Mouse (Mus musculus): ENCODE measurements around the gene Pirb. TPM values are rescaled to one million over a fixed set of nuclear protein-coding genes. Genes with fewer than 3 reads are reported as not detected.
"Not testable (repeated sequence)": the region's sequence is repeated elsewhere in the genome, so short reads cannot be mapped to it uniquely, and the experiment has no call there.

The Pirb gene
- polyA plus RNA-seq, 1 experiment from 2014 or later = 0.23 TPM

DNA sequence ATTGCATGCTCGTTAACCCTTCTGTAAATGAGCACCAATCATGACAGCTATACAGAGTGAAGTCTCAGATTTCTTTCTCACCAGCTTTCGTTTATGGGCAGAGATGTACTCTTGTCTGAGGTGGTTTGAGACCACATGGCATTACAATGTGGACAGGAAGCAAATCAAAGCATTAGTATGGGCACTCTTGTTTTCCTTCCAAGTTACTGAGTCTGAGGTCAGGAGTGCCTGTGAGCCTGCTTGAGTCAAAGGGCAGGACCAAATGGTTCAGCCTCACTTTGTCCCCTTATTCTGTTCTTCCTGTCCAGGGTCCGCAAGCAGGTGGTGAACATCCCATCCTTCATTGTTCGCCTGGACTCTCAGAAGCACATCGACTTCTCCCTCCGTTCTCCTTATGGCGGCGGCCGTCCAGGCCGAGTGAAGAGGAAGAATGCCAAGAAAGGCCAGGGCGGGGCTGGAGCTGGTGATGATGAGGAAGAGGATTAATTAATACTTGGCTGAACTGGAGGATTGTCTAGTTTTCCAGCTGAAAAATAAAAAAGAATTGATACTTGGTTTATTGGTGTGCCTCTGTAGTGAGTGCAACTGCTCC is 13.8 kb downstream of the Pirb start:
- Histone ChIP-seq H3K36me3 (ENCODE audit: control insufficient read depth, insufficient read depth, low read length) (peaks cover 13% of the 10 kb centered on the region), H3K9me3 (replicated peaks; ENCODE audit: control insufficient read depth, low read length, poor library complexity, severe bottlenecking) (no peaks in the 10 kb centered on the region), H3K9ac (ENCODE audit: low read depth, low read length) (peak overlapping the region; percentile 81), H3K4me1 (ENCODE audit: control insufficient read depth, insufficient read depth, low read length) (peaks cover 25% of the 10 kb centered on the region), H3K4me3 (ENCODE audit: low read depth, low read length) (peak overlapping the region; percentile 83; the same call in 1 of the 2 replicates), H3K27ac (ENCODE audit: low read length) (no peak overlapping the region), H3K4me2 (ENCODE audit: low read length) (peak overlapping the region; percentile 89), H3K27me3 (ENCODE audit: control insufficient read depth, insufficient read depth, low read depth, low read length) (no peaks in the 10 kb centered on the region)
- 55% methylated on average over 11 of the region's 11 CpGs for WGBS
- no peak for ATAC-seq

DNA sequence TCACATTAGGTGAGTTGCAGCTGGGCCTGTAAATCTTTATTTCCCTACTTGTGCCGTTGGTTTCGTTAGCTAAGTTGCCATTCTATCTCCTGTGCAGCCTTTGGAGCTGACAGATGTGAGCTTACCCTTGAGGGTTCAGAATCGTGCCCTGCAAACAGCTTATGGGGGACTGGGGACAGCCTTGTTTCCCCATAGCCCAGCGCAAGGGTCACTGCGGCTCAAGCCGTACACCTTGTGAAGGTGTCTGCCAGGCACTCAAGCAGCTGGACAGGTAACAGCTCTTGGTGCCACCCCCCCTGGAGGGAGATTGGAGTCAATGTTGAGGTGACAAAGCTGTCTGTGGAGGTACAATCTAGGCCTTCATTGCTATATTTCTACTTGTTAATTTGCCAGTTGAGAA is 14.3 kb downstream of the Pirb start:
- Histone ChIP-seq H3K4me2 (ENCODE audit: low read length) (peak overlapping the region; percentile 89), H3K27me3 (ENCODE audit: control insufficient read depth, insufficient read depth, low read depth, low read length) (no peaks in the 10 kb centered on the region), H3K9me3 (replicated peaks; ENCODE audit: control insufficient read depth, low read length, poor library complexity, severe bottlenecking) (no peaks in the 10 kb centered on the region), H3K36me3 (ENCODE audit: control insufficient read depth, insufficient read depth, low read length) (peaks cover 15% of the 10 kb centered on the region), H3K9ac (ENCODE audit: low read depth, low read length) (peak overlapping the region; percentile 81), H3K4me1 (ENCODE audit: control insufficient read depth, insufficient read depth, low read length) (peaks cover 25% of the 10 kb centered on the region), H3K27ac (ENCODE audit: low read length) (no peak overlapping the region), H3K4me3 (ENCODE audit: low read depth, low read length) (peak overlapping the region; percentile 83)
- no peak for ATAC-seq
- WGBS = 34% methylated on average over 6 of the region's 6 CpGs

- Histone ChIP-seq H3K4me2 (ENCODE audit: low read length) (peak overlapping the region; percentile 89), H3K4me3 (ENCODE audit: low read depth, low read length) (peak overlapping the region; percentile 83), H3K4me1 (ENCODE audit: control insufficient read depth, insufficient read depth, low read length) (peaks cover 25% of the 10 kb centered on the region), H3K9ac (ENCODE audit: low read depth, low read length) (peak overlapping the region; percentile 81), H3K36me3 (ENCODE audit: control insufficient read depth, insufficient read depth, low read length) (peaks cover 17% of the 10 kb centered on the region)
- not testable (repeated sequence) for H3K27ac ChIP-seq (ENCODE audit: low read length); H3K27me3 ChIP-seq (ENCODE audit: control insufficient read depth, insufficient read depth, low read depth, low read length); H3K9me3 ChIP-seq (replicated peaks; ENCODE audit: control insufficient read depth, low read length, poor library complexity, severe bottlenecking); ATAC-seq
- 5% methylated on average over 6 of the region's 7 CpGs for WGBS
These were observed 14.7 kb downstream of the Pirb start for GRCm38 (mm10) chr7:3705461-3705860.

GRCm38 (mm10) chr7:3704475-3704874 is 15.7 kb downstream of the Pirb start:
- no peaks in the 10 kb centered on the region for H3K9me3 ChIP-seq (replicated peaks; ENCODE audit: control insufficient read depth, low read length, poor library complexity, severe bottlenecking)
- H3K9ac ChIP-seq (ENCODE audit: low read depth, low read length) = peak overlapping the region; percentile 81
- WGBS = under 1% methylated on average over 20 of the region's 20 CpGs
- H3K27ac ChIP-seq (ENCODE audit: low read length) = peak overlapping the region; percentile 97
- peaks cover 19% of the 10 kb centered on the region for H3K36me3 ChIP-seq (ENCODE audit: control insufficient read depth, insufficient read depth, low read length)
- peaks cover 25% of the 10 kb centered on the region for H3K4me1 ChIP-seq (ENCODE audit: control insufficient read depth, insufficient read depth, low read length)
- H3K27me3 ChIP-seq (ENCODE audit: control insufficient read depth, insufficient read depth, low read depth, low read length) = no peaks in the 10 kb centered on the region
- peak overlapping the region; percentile 89 for H3K4me2 ChIP-seq (ENCODE audit: low read length)
- peak; percentile 71 for ATAC-seq
- peak overlapping the region; percentile 83 for H3K4me3 ChIP-seq (ENCODE audit: low read depth, low read length)

GRCm38 (mm10) chr7:3703879-3704441 is 16.2 kb downstream of the Pirb start, which contains the start of gene Rps9:
TSS of gene Rps9 (plus strand) at chr7:3703993.
- 2% methylated on average over 42 of the region's 42 CpGs for WGBS
- peak within 1 kb of the TSS; percentile 81 for H3K9ac ChIP-seq (ENCODE audit: low read depth, low read length)
- ATAC-seq = peak; percentile 95
- peak within 1 kb of the TSS; percentile 97 for H3K27ac ChIP-seq (ENCODE audit: low read length)
- peak within 1 kb of the TSS; percentile 89 for H3K4me2 ChIP-seq (ENCODE audit: low read length)
- no peaks in the 10 kb centered on the region for H3K27me3 ChIP-seq (ENCODE audit: control insufficient read depth, insufficient read depth, low read depth, low read length)
- H3K9me3 ChIP-seq (replicated peaks; ENCODE audit: control insufficient read depth, low read length, poor library complexity, severe bottlenecking) = no peaks in the 10 kb centered on the region
- H3K4me3 ChIP-seq (ENCODE audit: low read depth, low read length) = peak within 1 kb of the TSS; percentile 83
- peaks cover 22% of the 10 kb centered on the region for H3K36me3 ChIP-seq (ENCODE audit: control insufficient read depth, insufficient read depth, low read length)
- H3K4me1 ChIP-seq (ENCODE audit: control insufficient read depth, insufficient read depth, low read length) = peaks cover 25% of the 10 kb centered on the region

DNA sequence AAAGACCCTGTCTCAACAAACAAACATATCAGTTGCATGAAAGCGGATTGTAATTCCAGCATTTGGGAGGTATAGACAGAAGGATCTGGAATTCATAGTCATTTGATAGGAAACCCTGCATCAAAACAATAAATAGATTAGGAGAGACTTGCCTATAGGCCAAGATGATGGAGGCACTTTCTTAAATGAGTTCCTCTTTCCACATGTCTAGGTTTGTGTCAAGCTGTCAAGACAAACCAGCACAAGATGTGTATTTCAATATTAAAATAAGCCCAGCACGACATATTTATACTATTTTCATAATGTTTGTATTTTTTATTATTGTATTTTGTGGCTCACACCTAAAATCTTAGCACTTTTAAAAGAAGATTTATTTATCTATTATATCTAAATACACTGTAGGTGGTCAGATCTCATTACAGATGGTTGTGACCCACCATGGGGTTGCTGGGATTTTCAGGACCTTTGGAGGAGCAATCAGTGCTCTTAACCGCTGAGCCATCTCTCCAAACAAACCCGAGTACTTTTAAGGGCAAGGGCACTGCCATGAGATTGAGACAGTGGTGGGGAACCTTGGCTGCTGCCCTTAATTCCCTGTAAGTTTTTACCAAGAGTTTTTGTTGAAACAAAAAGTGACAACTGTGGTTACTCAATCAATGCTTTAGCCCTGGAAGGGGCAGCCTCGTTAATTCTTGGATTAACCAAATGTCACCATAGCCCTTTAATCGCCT is 16.9 kb downstream of the Pirb start:
- H3K36me3 ChIP-seq (ENCODE audit: control insufficient read depth, insufficient read depth, low read length) = peaks cover 26% of the 10 kb centered on the region
- H3K9ac ChIP-seq (ENCODE audit: low read depth, low read length) = peak overlapping the region; percentile 81
- H3K27me3 ChIP-seq (ENCODE audit: control insufficient read depth, insufficient read depth, low read depth, low read length) = no peaks in the 10 kb centered on the region
- no peaks in the 10 kb centered on the region for H3K9me3 ChIP-seq (replicated peaks; ENCODE audit: control insufficient read depth, low read length, poor library complexity, severe bottlenecking)
- H3K27ac ChIP-seq (ENCODE audit: low read length) = peak overlapping the region; percentile 97
- WGBS = 18% methylated on average over 6 of the region's 6 CpGs
- peak; percentile 47 for ATAC-seq
- peak overlapping the region; percentile 67 for H3K4me2 ChIP-seq (ENCODE audit: low read length)
- H3K4me1 ChIP-seq (ENCODE audit: control insufficient read depth, insufficient read depth, low read length) = peaks cover 25% of the 10 kb centered on the region
- peak overlapping the region; percentile 83 for H3K4me3 ChIP-seq (ENCODE audit: low read depth, low read length)

DNA sequence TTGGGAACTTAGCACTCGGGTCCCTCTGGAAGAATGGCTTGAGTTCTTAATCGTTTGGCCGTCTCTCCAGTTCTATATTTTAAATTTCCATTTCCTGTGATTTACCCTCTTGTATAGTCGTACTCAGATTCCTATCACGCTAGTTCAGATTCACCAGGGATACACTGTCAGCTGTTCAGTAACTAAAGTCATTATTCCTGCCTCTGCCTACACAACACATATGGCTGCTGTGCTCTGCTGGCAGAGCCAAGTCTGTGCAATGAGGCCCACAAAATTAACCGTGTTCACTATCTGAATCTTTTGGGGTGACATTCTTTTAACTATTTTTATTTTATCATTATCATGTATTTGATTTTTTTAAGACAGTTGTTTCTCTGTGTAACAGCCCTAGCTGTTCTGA is 21.7 kb downstream of the Pirb start:
- Histone ChIP-seq H3K9ac (ENCODE audit: low read depth, low read length) (no peak overlapping the region), H3K27ac (ENCODE audit: low read length) (no peak overlapping the region), H3K4me3 (ENCODE audit: low read depth, low read length) (no peak overlapping the region), H3K4me2 (ENCODE audit: low read length) (no peak overlapping the region), H3K4me1 (ENCODE audit: control insufficient read depth, insufficient read depth, low read length) (peaks cover 20% of the 10 kb centered on the region), H3K27me3 (ENCODE audit: control insufficient read depth, insufficient read depth, low read depth, low read length) (no peaks in the 10 kb centered on the region), H3K9me3 (replicated peaks; ENCODE audit: control insufficient read depth, low read length, poor library complexity, severe bottlenecking) (no peaks in the 10 kb centered on the region), H3K36me3 (ENCODE audit: control insufficient read depth, insufficient read depth, low read length) (peaks cover 27% of the 10 kb centered on the region)
- 97% methylated on average over 6 of the region's 6 CpGs for WGBS
- no peak for ATAC-seq

GRCm38 (mm10) chr7:3694949-3695305 is 25.3 kb downstream of the Pirb start:
- ATAC-seq; H3K9me3 ChIP-seq (replicated peaks; ENCODE audit: control insufficient read depth, low read length, poor library complexity, severe bottlenecking); H3K27me3 ChIP-seq (ENCODE audit: control insufficient read depth, insufficient read depth, low read depth, low read length): not testable (repeated sequence)
- 8% methylated on average over 9 of the region's 9 CpGs for whole genome bisulfite sequencing
- Histone ChIP-seq H3K4me3 (ENCODE audit: low read depth, low read length) (peak overlapping the region; percentile 85), H3K4me1 (ENCODE audit: control insufficient read depth, insufficient read depth, low read length) (peaks cover 32% of the 10 kb centered on the region), H3K9ac (ENCODE audit: low read depth, low read length) (peak overlapping the region; percentile 69), H3K36me3 (ENCODE audit: control insufficient read depth, insufficient read depth, low read length) (peaks cover 21% of the 10 kb centered on the region), H3K27ac (ENCODE audit: low read length) (peak overlapping the region; percentile 96), H3K4me2 (ENCODE audit: low read length) (peak overlapping the region; percentile 86)
